Comparison of ENCODE assay signal across 8 mouse cellular contexts in genomic region chr2:153851030-153851360, GRCm38 (mm10). TPM values are rescaled to one million over a fixed set of nuclear protein-coding genes. Genes with fewer than 3 reads are reported as not detected.
DNase-seq lines count a peak whose midpoint lies in the region; ATAC-seq lines count a peak whose summit lies in the region.

No protein-coding gene starts in this region.

- no peaks in the 10 kb centered on the region for H3K4me1 ChIP-seq in kidney, embryonic 16.5 days (ENCODE audit: insufficient read depth, low read length)

- WGBS in kidney, embryonic 16.5 days, result 42% methylated on average over 4 of the region's 4 CpGs

- H3K36me3 ChIP-seq in kidney, embryonic 16.5 days (ENCODE audit: insufficient read depth, low read length), result no peaks in the 10 kb centered on the region

- peaks cover 4% of the 10 kb centered on the region; the same call in 1 of the 2 replicates for H3K9me3 ChIP-seq in kidney, embryonic 16.5 days (ENCODE audit: low read length)

- no peak overlapping the region for H3K9ac ChIP-seq in kidney, embryonic 16.5 days (replicated peaks; ENCODE audit: low read length)

- H3K4me3 ChIP-seq in kidney, embryonic 16.5 days (ENCODE audit: low read length), result no peak overlapping the region

- intact Hi-C loops in heart, postnatal 10 days (cut with DNase I), result loop anchor here (2.0 to 5.0 kb wide), 3 partner anchors 44 to 182 kb away; no protein-coding TSS in a partner anchor
- intact Hi-C loops in left cerebral cortex, postnatal 10 days (cut with DNase I), result loop anchor here (2.0 kb wide), 1 partner anchor 182 kb away; no protein-coding TSS in a partner anchor

- DNase-seq in kidney, adult 11 months, result peak; percentile 25
- DNase-seq in ZHBTc4 (ENCODE audit: low read depth, low spot score), result peak; percentile 64
- DNase-seq in heart, postnatal 10 days, result peak; percentile 59 to 75
- DNase-seq in left cerebral cortex, postnatal 10 days (ENCODE audit: extremely low spot score in 1 of 2, low spot score in 2 of 2), result peak; percentile 28 to 65
- peak; percentile 35 for DNase-seq in ovary, postnatal 14 days (ENCODE audit: low spot score)
- peak; percentile 70 for DNase-seq in thymus, postnatal 4 days

- H3K27ac ChIP-seq in kidney, embryonic 16.5 days (ENCODE audit: low read length), result no peak overlapping the region

- ATAC-seq in kidney, embryonic 16.5 days (ENCODE audit: low FRiP score, low TSS enrichment), result no peak
- peak; percentile 95 for ATAC-seq in common myeloid progenitor, adult 5-6 weeks (replicated peaks; ENCODE audit: low read depth, poor library complexity, severe bottlenecking)

- no peaks in the 10 kb centered on the region for H3K27me3 ChIP-seq in kidney, embryonic 16.5 days (ENCODE audit: insufficient read depth, low read length)

- no peak overlapping the region for H3K4me2 ChIP-seq in kidney, embryonic 16.5 days (replicated peaks; ENCODE audit: low read depth, low read length)

RNA-seq across cellular contexts. Expression of gene Sun5, which starts 19.9 kb away (rescaled TPM):
- not detected in 2 replicates for polyA plus RNA-seq in kidney, embryonic 16.5 days (2015; fragmentation: Nextera tagmentation; extraction: Ambion mirVana)
- total RNA-seq in common myeloid progenitor, adult 5-6 weeks (2017), result not detected in 2 replicates
- total RNA-seq in heart, postnatal 10 days (2021), result not detected
- total RNA-seq in left cerebral cortex, postnatal 10 days (2021), result not detected

RNA-seq across cellular contexts. Expression of gene Bpifb2, which starts 23.9 kb away (rescaled TPM):
- not detected in 2 replicates for polyA plus RNA-seq in kidney, embryonic 16.5 days (2015; fragmentation: Nextera tagmentation; extraction: Ambion mirVana)
- total RNA-seq in common myeloid progenitor, adult 5-6 weeks (2017), result not detected in 2 replicates
- total RNA-seq in heart, postnatal 10 days (2021), result not detected
- not detected for total RNA-seq in left cerebral cortex, postnatal 10 days (2021)

RNA-seq across cellular contexts. Expression of gene Bpifb6, which starts 49.2 kb away (rescaled TPM):
- not detected in 2 replicates for polyA plus RNA-seq in kidney, embryonic 16.5 days (2015; fragmentation: Nextera tagmentation; extraction: Ambion mirVana)
- not detected in 2 replicates for total RNA-seq in common myeloid progenitor, adult 5-6 weeks (2017)
- total RNA-seq in heart, postnatal 10 days (2021), result not detected
- total RNA-seq in left cerebral cortex, postnatal 10 days (2021), result not detected
